Mouse (Mus musculus) heart, postnatal 0 days (tissue): ENCODE measurements at regions not wholly inside any gene's neighbourhood (a gene's known extent, or its start where the extent isn't known, plus 50 kb on each side); places are given as distances from the start of the nearest gene placed in this dataset.

Experiments used
- CTCF ChIP-seq: IDR thresholded peaks from 2 replicates; pipeline ENCODE4 v1.5.1; 2016; ENCODE audit warnings: antibody characterized with exemption, control low read depth, low read depth
- EP300 ChIP-seq: IDR thresholded peaks from 2 replicates; pipeline ENCODE4 v1.6.1; 2016; ENCODE audit warnings: antibody characterized with exemption, low read depth

- TF ChIP-seq CTCF (no peak), EP300 (no peak)
These were observed 200.2 kb downstream of the Wnt5a start for GRCm38 (mm10) chr14:28704729-28705128.
